Mouse (Mus musculus) liver, postnatal 0 days (tissue): ENCODE results near the gene Repin1.

ENCODE experiments used
- CTCF ChIP-seq: sonication (generic); IDR thresholded peaks from 2 replicates; pipeline ENCODE4 v1.5.1; 2016; ENCODE audit warnings: antibody characterized with exemption, low read depth
- EP300 ChIP-seq: IDR thresholded peaks from 2 replicates; pipeline ENCODE4 v1.6.1; 2016; ENCODE audit warnings: antibody characterized with exemption, low read depth, mild to moderate bottlenecking

DNA sequence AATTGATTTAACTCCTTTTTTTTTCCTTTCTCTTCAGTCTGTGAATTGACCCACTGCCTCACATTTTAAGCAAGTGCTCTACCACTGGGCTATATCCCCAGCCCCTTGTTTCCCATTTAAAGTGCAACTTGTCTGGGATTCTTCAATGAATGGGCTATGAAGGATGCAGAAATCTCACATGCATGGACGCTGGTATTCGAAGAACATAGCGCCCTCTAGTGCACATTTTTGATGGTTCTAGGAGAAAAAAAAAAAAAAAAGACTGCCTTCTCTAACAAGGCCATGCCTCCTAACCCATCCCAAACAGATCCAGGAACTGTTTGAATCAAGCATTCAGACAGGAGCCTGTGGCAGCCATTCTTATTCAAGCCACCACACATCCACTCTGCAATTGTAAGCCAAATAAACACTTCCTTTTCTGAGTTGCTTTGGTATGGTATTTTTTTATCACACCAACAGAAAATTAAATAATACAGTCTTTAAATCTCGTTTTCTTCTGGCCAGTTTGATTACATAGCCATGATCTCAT, 49.1 kb downstream of the Repin1 start:
- TF ChIP-seq CTCF (peak; percentile 67), EP300 (no peak)
